Mouse (Mus musculus): ENCODE results near the gene Spata17. TPM values are rescaled to one million over a fixed set of nuclear protein-coding genes. Genes with fewer than 3 reads are reported as not detected.
"Not testable (repeated sequence)": the region's sequence is repeated elsewhere in the genome, so short reads cannot be mapped to it uniquely, and the experiment has no call there.

Gene Spata17
- polyA plus RNA-seq, 1 experiment from 2014 or later: 1.3 TPM

DNA sequence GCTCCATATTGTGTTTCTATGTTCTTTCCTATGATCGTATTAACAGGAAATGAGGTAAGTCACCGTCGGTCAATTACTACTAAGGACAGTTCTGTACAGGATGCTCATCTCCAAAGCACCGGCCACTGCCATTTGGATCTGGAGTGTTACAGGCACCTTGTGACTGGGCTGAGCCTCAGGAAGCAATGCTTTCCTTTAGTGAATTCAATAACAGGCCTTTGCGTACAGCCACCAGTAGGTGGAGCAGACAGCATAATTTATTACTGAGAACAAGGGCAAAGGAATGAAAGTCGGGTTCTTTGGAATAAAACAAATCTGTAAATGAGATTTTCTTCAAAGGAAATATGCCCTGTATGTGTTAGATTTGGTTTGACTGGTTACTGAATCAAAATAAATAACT lies 77.8 kb downstream of the Spata17 start:
- H3K9ac ChIP-seq (replicated peaks; ENCODE audit: low read length): no peak overlapping the region
- H3K27ac ChIP-seq (ENCODE audit: low read length): no peak overlapping the region
- H3K4me3 ChIP-seq (ENCODE audit: low read length): no peak overlapping the region
- H3K9me3 ChIP-seq (ENCODE audit: low read length): no peaks in the 10 kb centered on the region
- 33% methylated on average over 6 of the region's 6 CpGs for WGBS
- no peaks in the 10 kb centered on the region for H3K36me3 ChIP-seq (ENCODE audit: insufficient read depth, low read length)
- no peaks in the 10 kb centered on the region for H3K4me1 ChIP-seq (ENCODE audit: insufficient read depth, low read length)
- H3K4me2 ChIP-seq (replicated peaks; ENCODE audit: low read depth, low read length): no peak overlapping the region
- ATAC-seq (ENCODE audit: low FRiP score, low TSS enrichment): peak; percentile 61
- H3K27me3 ChIP-seq (ENCODE audit: insufficient read depth, low read length): no peaks in the 10 kb centered on the region

DNA sequence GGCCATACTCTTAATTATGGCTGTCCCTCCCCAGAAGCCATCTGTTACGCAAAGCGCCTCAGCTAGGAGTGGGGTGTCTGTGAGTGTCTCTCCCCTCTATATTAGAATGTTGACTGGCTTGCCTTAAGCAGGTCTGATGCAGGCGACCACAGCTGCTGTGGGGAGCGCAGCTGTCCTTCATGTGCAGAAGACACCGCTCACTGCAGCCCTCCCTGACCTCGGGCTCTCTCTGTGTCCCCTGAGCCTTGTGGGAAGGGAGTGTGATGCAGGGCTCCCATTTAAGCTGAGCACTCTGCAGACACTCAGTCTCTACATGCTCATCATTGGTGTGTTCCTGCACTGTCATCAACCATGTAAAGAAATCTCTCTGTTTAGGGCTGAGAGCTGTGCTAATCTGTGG lies 79.4 kb downstream of the Spata17 start:
- WGBS: 87% methylated on average over 6 of the region's 6 CpGs
- Histone ChIP-seq H3K4me1 (ENCODE audit: insufficient read depth, low read length) (no peaks in the 10 kb centered on the region), H3K9me3 (ENCODE audit: low read length) (no peaks in the 10 kb centered on the region), H3K9ac (replicated peaks; ENCODE audit: low read length) (no peak overlapping the region), H3K36me3 (ENCODE audit: insufficient read depth, low read length) (no peaks in the 10 kb centered on the region), H3K27ac (ENCODE audit: low read length) (no peak overlapping the region), H3K27me3 (ENCODE audit: insufficient read depth, low read length) (no peaks in the 10 kb centered on the region), H3K4me2 (replicated peaks; ENCODE audit: low read depth, low read length) (no peak overlapping the region), H3K4me3 (ENCODE audit: low read length) (no peak overlapping the region)
- ATAC-seq (ENCODE audit: low FRiP score, low TSS enrichment): no peak

DNA sequence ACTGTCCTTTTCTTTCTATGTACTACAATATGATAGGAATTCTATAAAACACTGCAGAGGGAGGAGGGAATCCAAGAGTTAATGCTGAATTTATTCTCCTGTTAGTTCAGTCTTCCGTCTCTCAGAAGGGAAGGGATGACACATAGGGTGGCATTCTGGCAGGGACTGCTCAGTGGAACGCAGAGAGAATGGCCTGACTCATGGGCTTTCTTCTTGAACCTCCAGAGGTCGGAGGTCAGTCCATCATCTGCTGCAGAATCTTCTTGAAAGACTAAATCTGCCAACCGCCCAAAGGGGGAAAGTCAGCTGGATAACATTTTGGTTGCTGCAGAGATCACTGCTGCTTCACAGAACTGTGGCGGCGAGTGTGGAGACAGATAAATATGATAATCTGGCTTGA lies 81.4 kb downstream of the Spata17 start:
- Histone ChIP-seq H3K4me3 (ENCODE audit: low read length) (no peak overlapping the region), H3K27me3 (ENCODE audit: insufficient read depth, low read length) (no peaks in the 10 kb centered on the region), H3K36me3 (ENCODE audit: insufficient read depth, low read length) (no peaks in the 10 kb centered on the region), H3K4me2 (replicated peaks; ENCODE audit: low read depth, low read length) (no peak overlapping the region), H3K9ac (replicated peaks; ENCODE audit: low read length) (no peak overlapping the region), H3K4me1 (ENCODE audit: insufficient read depth, low read length) (no peaks in the 10 kb centered on the region), H3K9me3 (ENCODE audit: low read length) (no peaks in the 10 kb centered on the region), H3K27ac (ENCODE audit: low read length) (no peak overlapping the region)
- ATAC-seq (ENCODE audit: low FRiP score, low TSS enrichment): no peak
- WGBS: 79% methylated on average over 6 of the region's 6 CpGs

DNA sequence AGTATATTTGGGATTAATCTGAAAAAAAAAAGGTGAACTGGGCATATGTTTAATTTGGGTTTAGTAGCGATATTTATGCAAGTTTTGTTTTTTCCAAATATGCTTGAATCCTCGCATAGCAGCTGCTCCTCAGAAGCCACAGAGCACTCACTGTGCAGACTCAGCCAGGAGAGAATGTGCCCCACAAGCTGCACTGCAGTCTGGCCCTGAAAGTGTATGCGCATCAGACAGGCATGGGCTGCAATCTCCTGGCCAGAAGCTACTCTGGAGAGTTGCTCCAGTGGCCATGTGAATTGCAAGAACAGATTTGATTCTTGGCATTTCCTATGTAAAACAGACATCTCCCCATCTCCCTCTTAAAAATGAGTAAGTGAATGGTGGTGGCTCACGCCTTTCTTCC lies 82.9 kb downstream of the Spata17 start:
- H3K4me1 ChIP-seq (ENCODE audit: insufficient read depth, low read length): no peaks in the 10 kb centered on the region
- no peak overlapping the region for H3K4me3 ChIP-seq (ENCODE audit: low read length)
- no peak overlapping the region for H3K4me2 ChIP-seq (replicated peaks; ENCODE audit: low read depth, low read length)
- ATAC-seq (ENCODE audit: low FRiP score, low TSS enrichment): no peak
- no peak overlapping the region for H3K27ac ChIP-seq (ENCODE audit: low read length)
- H3K9me3 ChIP-seq (ENCODE audit: low read length): no peaks in the 10 kb centered on the region
- H3K36me3 ChIP-seq (ENCODE audit: insufficient read depth, low read length): no peaks in the 10 kb centered on the region
- H3K9ac ChIP-seq (replicated peaks; ENCODE audit: low read length): no peak overlapping the region
- H3K27me3 ChIP-seq (ENCODE audit: insufficient read depth, low read length): no peaks in the 10 kb centered on the region
- 91% methylated on average over 4 of the region's 4 CpGs for WGBS

DNA sequence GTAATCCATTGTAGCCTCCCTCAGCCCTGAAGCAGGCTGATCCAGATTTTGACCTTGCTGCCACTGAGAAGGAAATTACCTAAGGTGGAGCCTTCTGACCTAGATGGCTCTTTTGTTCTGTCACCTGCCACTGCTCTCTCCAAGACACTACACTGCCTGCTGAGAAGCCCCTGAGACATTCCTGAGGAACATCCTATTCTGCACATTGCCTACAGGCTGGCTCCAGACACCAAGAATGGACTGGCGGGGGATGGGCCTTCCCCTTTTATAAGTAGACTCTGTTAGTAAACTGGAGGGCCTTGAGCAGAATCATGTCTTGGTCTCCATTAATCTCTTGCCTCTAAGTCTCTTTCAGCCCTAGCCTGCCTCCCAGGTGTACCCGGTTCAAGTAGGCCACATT lies 87.7 kb downstream of the Spata17 start:
- not testable (repeated sequence) for H3K36me3 ChIP-seq (ENCODE audit: insufficient read depth, low read length); H3K9ac ChIP-seq (replicated peaks; ENCODE audit: low read length); H3K4me1 ChIP-seq (ENCODE audit: insufficient read depth, low read length); ATAC-seq (ENCODE audit: low FRiP score, low TSS enrichment); H3K27me3 ChIP-seq (ENCODE audit: insufficient read depth, low read length); H3K9me3 ChIP-seq (ENCODE audit: low read length); H3K27ac ChIP-seq (ENCODE audit: low read length); H3K4me2 ChIP-seq (replicated peaks; ENCODE audit: low read depth, low read length); H3K4me3 ChIP-seq (ENCODE audit: low read length)
- 93% methylated on average over 2 of the region's 2 CpGs for WGBS

DNA sequence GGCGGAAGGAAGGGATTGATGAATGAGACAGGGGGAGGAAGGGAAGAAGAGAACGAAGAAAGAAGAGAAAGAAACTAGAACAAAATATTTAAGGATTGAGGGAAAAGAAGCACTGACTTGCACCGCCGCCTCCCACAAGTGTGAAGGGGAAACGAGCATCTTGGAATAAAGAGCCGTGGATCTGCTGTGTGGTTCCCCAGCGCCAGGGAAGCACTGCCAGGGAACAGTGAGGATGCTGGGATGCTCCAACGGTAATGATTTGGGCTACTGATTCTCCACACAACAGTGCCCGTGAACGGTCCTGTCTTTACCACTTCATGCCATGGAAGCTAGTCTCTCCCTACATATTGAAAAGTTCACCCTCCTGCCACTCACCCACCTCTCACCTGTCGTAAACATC lies 89.5 kb downstream of the Spata17 start:
- H3K27ac ChIP-seq (ENCODE audit: low read length): no peak overlapping the region
- no peaks in the 10 kb centered on the region for H3K27me3 ChIP-seq (ENCODE audit: insufficient read depth, low read length)
- no peaks in the 10 kb centered on the region for H3K4me1 ChIP-seq (ENCODE audit: insufficient read depth, low read length)
- WGBS: 80% methylated on average over 11 of the region's 11 CpGs
- no peak overlapping the region for H3K9ac ChIP-seq (replicated peaks; ENCODE audit: low read length)
- H3K4me3 ChIP-seq (ENCODE audit: low read length): no peak overlapping the region
- H3K4me2 ChIP-seq (replicated peaks; ENCODE audit: low read depth, low read length): no peak overlapping the region
- H3K9me3 ChIP-seq (ENCODE audit: low read length): no peaks in the 10 kb centered on the region
- no peaks in the 10 kb centered on the region for H3K36me3 ChIP-seq (ENCODE audit: insufficient read depth, low read length)
- no peak for ATAC-seq (ENCODE audit: low FRiP score, low TSS enrichment)

DNA sequence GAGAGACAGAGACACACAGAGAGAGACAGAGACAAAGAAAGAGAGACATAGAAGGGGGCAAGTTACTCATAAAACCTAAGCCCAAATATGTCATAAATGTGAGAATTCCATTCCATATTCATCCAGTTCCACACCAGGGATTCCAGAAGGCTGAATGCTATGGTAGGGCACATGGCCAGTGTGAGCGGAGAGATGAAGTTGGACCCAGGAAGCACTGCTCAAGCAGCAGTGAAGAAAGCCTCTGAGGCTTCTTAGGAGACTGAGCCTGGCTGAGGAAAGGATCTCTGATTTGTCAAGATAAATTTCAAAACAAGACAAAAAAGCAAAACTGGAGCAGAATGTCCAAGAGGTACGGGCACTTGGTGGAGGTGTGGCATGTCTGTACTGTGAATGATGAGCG lies 90.3 kb downstream of the Spata17 start:
- H3K9ac ChIP-seq (replicated peaks; ENCODE audit: low read length): no peak overlapping the region
- no peak overlapping the region for H3K4me2 ChIP-seq (replicated peaks; ENCODE audit: low read depth, low read length)
- no peaks in the 10 kb centered on the region for H3K9me3 ChIP-seq (ENCODE audit: low read length)
- no peak overlapping the region for H3K27ac ChIP-seq (ENCODE audit: low read length)
- no peaks in the 10 kb centered on the region for H3K27me3 ChIP-seq (ENCODE audit: insufficient read depth, low read length)
- WGBS: 67% methylated on average over 3 of the region's 3 CpGs
- no peak overlapping the region for H3K4me3 ChIP-seq (ENCODE audit: low read length)
- no peaks in the 10 kb centered on the region for H3K36me3 ChIP-seq (ENCODE audit: insufficient read depth, low read length)
- H3K4me1 ChIP-seq (ENCODE audit: insufficient read depth, low read length): no peaks in the 10 kb centered on the region
- no peak for ATAC-seq (ENCODE audit: low FRiP score, low TSS enrichment)

DNA sequence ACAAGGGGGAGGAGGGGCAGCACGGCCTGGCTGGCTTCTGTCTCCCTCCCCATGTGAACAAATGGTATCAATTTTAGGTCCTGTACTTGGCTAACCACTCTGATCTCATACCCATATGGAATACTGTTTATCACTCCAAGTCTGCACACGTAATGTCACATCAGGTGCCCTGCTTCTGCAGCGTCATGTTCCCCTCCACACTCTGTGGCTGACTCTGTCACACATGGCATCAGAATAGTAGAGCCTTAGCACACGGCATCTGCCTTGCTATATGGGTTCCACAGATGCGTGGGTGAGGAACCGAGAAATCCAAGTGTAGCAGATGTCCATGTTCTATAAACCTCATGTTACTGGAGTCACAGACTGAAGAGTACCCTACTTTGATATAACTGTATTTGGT lies 96.0 kb downstream of the Spata17 start:
- ATAC-seq (ENCODE audit: low FRiP score, low TSS enrichment): no peak
- WGBS: 95% methylated on average over 6 of the region's 6 CpGs

DNA sequence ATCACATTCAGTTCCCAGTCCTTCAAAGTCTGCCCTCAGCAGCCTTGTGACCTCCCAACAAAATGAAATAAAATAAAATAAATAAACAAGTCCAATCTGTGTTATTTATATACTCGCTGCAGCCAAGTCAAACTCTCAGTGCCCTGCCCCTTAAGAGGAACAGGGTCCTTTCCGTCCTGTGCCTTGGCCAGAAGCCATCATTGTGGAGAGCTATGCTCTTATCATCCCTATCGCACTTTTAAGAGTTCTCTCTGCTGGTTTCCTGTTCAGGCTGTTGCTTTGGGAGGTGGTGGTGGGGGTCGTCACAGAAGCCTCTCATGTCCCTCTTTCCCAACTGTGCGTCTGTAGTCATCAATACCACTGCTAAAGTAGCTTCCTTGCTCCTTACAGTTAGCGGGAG lies 97.2 kb downstream of the Spata17 start:
- 58% methylated on average over 6 of the region's 6 CpGs for WGBS
- Histone ChIP-seq H3K4me2 (replicated peaks; ENCODE audit: low read depth, low read length) (no peak overlapping the region), H3K36me3 (ENCODE audit: insufficient read depth, low read length) (no peaks in the 10 kb centered on the region), H3K9ac (replicated peaks; ENCODE audit: low read length) (no peak overlapping the region), H3K27me3 (ENCODE audit: insufficient read depth, low read length) (no peaks in the 10 kb centered on the region), H3K4me3 (ENCODE audit: low read length) (no peak overlapping the region), H3K27ac (ENCODE audit: low read length) (no peak overlapping the region), H3K9me3 (ENCODE audit: low read length) (0 out of 2 replicates have a peak, but pooled peaks cover 2% of the 10 kb centered on the region), H3K4me1 (ENCODE audit: insufficient read depth, low read length) (no peaks in the 10 kb centered on the region)
- 0 out of 2 replicates have a peak, but pooled peaks have one; percentile 42 for ATAC-seq (ENCODE audit: low FRiP score, low TSS enrichment)

More for the DNA sequence above, 96.0 kb downstream of the Spata17 start:
- Histone ChIP-seq H3K4me2 (replicated peaks; ENCODE audit: low read depth, low read length) (no peak overlapping the region), H3K27ac (ENCODE audit: low read length) (no peak overlapping the region), H3K9ac (replicated peaks; ENCODE audit: low read length) (no peak overlapping the region), H3K36me3 (ENCODE audit: insufficient read depth, low read length) (no peaks in the 10 kb centered on the region), H3K9me3 (ENCODE audit: low read length) (no peaks in the 10 kb centered on the region), H3K4me3 (ENCODE audit: low read length) (no peak overlapping the region), H3K27me3 (ENCODE audit: insufficient read depth, low read length) (no peaks in the 10 kb centered on the region), H3K4me1 (ENCODE audit: insufficient read depth, low read length) (no peaks in the 10 kb centered on the region)

DNA sequence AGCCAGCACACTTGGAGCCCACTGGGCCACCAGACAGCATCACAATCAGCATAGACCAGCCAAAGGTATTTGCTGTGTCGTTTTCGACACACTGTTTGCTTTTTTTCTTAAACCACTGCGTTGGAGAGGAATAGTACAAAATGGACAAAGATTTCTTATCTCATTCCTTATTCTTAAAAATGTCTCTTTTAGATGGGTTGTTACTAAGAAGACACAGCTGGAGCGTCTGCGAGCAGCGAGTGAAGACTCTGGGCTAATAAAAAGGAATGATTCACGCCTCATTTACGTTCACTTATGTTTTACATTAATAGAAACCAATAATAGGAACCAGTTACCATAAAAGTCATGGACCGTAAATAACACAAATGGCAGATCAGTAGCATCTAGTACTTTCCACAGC lies 101.5 kb downstream of the Spata17 start:
- H3K9me3 ChIP-seq (ENCODE audit: low read length): 0 out of 2 replicates have a peak, but pooled peaks cover 2% of the 10 kb centered on the region
- H3K4me3 ChIP-seq (ENCODE audit: low read length): no peak overlapping the region
- no peaks in the 10 kb centered on the region for H3K27me3 ChIP-seq (ENCODE audit: insufficient read depth, low read length)
- no peak overlapping the region for H3K9ac ChIP-seq (replicated peaks; ENCODE audit: low read length)
- no peak overlapping the region for H3K27ac ChIP-seq (ENCODE audit: low read length)
- 66% methylated on average over 9 of the region's 9 CpGs for WGBS
- no peaks in the 10 kb centered on the region for H3K36me3 ChIP-seq (ENCODE audit: insufficient read depth, low read length)
- no peaks in the 10 kb centered on the region for H3K4me1 ChIP-seq (ENCODE audit: insufficient read depth, low read length)
- H3K4me2 ChIP-seq (replicated peaks; ENCODE audit: low read depth, low read length): no peak overlapping the region
- ATAC-seq (ENCODE audit: low FRiP score, low TSS enrichment): no peak

DNA sequence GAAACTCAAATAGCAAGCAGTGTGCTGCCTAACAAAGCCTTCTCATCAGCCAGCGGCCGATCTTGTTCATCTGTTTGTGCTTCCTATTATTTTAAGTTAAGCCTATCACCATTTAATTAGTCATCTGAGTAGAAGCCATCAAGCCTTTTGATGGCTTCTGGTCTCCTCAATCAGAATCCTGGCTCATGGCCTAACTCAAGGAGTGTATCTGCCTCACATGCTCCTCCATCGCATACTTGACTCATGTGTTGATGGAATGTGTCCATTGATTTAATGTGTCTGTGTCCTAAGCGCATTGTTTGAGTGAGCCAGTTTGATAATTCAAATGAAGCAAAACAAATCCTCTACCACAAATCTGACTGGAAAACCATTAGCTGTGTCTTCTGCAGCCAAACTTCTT lies 113.1 kb downstream of the Spata17 start:
- no peak overlapping the region for H3K4me2 ChIP-seq (replicated peaks; ENCODE audit: low read depth, low read length)
- no peaks in the 10 kb centered on the region for H3K27me3 ChIP-seq (ENCODE audit: insufficient read depth, low read length)
- H3K27ac ChIP-seq (ENCODE audit: low read length): no peak overlapping the region
- H3K4me3 ChIP-seq (ENCODE audit: low read length): no peak overlapping the region
- no peak overlapping the region for H3K9ac ChIP-seq (replicated peaks; ENCODE audit: low read length)
- no peaks in the 10 kb centered on the region for H3K9me3 ChIP-seq (ENCODE audit: low read length)
- no peaks in the 10 kb centered on the region for H3K36me3 ChIP-seq (ENCODE audit: insufficient read depth, low read length)
- ATAC-seq (ENCODE audit: low FRiP score, low TSS enrichment): no peak
- WGBS: 80% methylated on average over 4 of the region's 4 CpGs
- no peaks in the 10 kb centered on the region for H3K4me1 ChIP-seq (ENCODE audit: insufficient read depth, low read length)

Data from kidney, embryonic 16.5 days (tissue).